27 mouse cellular contexts compared by ENCODE assay signal in genomic region chr17:29406077-29406476, GRCm38 (mm10). TPM values are rescaled to one million over a fixed set of nuclear protein-coding genes. Genes with fewer than 3 reads are reported as not detected.
A peak's percentile ranks its signal among the peaks of the same experiment; 100 is the strongest.
DNase-seq lines count a peak whose midpoint lies in the region; ATAC-seq and TF ChIP-seq lines count a peak whose summit lies in the region.
"Had no signal": no experiment of that assay in that cellular context is flagged by ENCODE, and none has a peak within 500 bp of the region (broad histone marks: within the 10 kb centered on the region; RNA-seq: fewer than 3 reads in every experiment).

No protein-coding gene starts in this region.

- H3K4me1 ChIP-seq in kidney, adult 2 months (ENCODE audit: control insufficient read depth, insufficient read depth, low read length) = no peaks in the 10 kb centered on the region
- H3K4me1 ChIP-seq in embryonic facial prominence, embryonic 11.5 days (ENCODE audit: control insufficient read depth, insufficient read depth, low read length) = no peaks in the 10 kb centered on the region; the same call in 1 of the 2 replicates
- H3K4me1 ChIP-seq in limb, embryonic 11.5 days (ENCODE audit: control insufficient read depth, insufficient read depth, low read length) = no peaks in the 10 kb centered on the region
- no peaks in the 10 kb centered on the region for H3K4me1 ChIP-seq in midbrain, embryonic 16.5 days (ENCODE audit: control insufficient read depth, insufficient read depth, low read length)
- H3K4me1 ChIP-seq: midbrain, embryonic 15.5 days had no signal

- H3K36me3 ChIP-seq in kidney, adult 2 months (ENCODE audit: control insufficient read depth, insufficient read depth, low read length) = no peaks in the 10 kb centered on the region
- H3K36me3 ChIP-seq in embryonic facial prominence, embryonic 11.5 days (replicated peaks; ENCODE audit: control insufficient read depth, insufficient read depth, low read depth, low read length) = no peaks in the 10 kb centered on the region
- no peaks in the 10 kb centered on the region for H3K36me3 ChIP-seq in limb, embryonic 11.5 days (ENCODE audit: control insufficient read depth, insufficient read depth, low read length)
- no peaks in the 10 kb centered on the region for H3K36me3 ChIP-seq in midbrain, embryonic 16.5 days (ENCODE audit: control insufficient read depth, insufficient read depth, low read length)
- H3K36me3 ChIP-seq: heart, embryonic 13.5 days; liver, embryonic 15.5 days; midbrain, embryonic 10.5 days; midbrain, embryonic 15.5 days had no signal

- H3K9ac ChIP-seq in embryonic facial prominence, embryonic 11.5 days (replicated peaks; ENCODE audit: low read length) = no peak overlapping the region
- H3K9ac ChIP-seq in limb, embryonic 11.5 days (ENCODE audit: low read length) = no peak overlapping the region
- no peak overlapping the region for H3K9ac ChIP-seq in midbrain, embryonic 16.5 days (ENCODE audit: low read depth, low read length)
- H3K9ac ChIP-seq: heart, embryonic 13.5 days; liver, embryonic 15.5 days; lung, embryonic 14.5 days; midbrain, embryonic 15.5 days had no signal

- 42% methylated on average over 6 of the region's 6 CpGs for WGBS in kidney, adult 2 months
- 42% methylated on average over 6 of the region's 6 CpGs for WGBS in embryonic facial prominence, embryonic 11.5 days
- WGBS in limb, embryonic 11.5 days = 25% methylated on average over 6 of the region's 6 CpGs
- 44% methylated on average over 6 of the region's 6 CpGs for WGBS in midbrain, embryonic 16.5 days

- H3K4me2 ChIP-seq in embryonic facial prominence, embryonic 11.5 days (ENCODE audit: low read depth, low read length) = no peak overlapping the region
- no peak overlapping the region for H3K4me2 ChIP-seq in limb, embryonic 11.5 days (ENCODE audit: low read depth, severe bottlenecking)
- H3K4me2 ChIP-seq in midbrain, embryonic 16.5 days (ENCODE audit: low read length) = no peak overlapping the region
- H3K4me2 ChIP-seq: heart, embryonic 13.5 days; liver, embryonic 15.5 days; lung, embryonic 14.5 days; midbrain, embryonic 15.5 days had no signal

- H3K27me3 ChIP-seq in kidney, adult 2 months (replicated peaks; ENCODE audit: control insufficient read depth, insufficient read depth, low read length) = no peaks in the 10 kb centered on the region
- H3K27me3 ChIP-seq in embryonic facial prominence, embryonic 11.5 days (ENCODE audit: control insufficient read depth, insufficient read depth, low read length) = no peaks in the 10 kb centered on the region
- H3K27me3 ChIP-seq in limb, embryonic 11.5 days (ENCODE audit: control insufficient read depth, insufficient read depth, low read length) = no peaks in the 10 kb centered on the region
- no peaks in the 10 kb centered on the region for H3K27me3 ChIP-seq in midbrain, embryonic 16.5 days (ENCODE audit: control insufficient read depth, insufficient read depth, low read depth, low read length)
- H3K27me3 ChIP-seq: midbrain, embryonic 15.5 days had no signal

- ATAC-seq in embryonic facial prominence, embryonic 11.5 days (replicated peaks; ENCODE audit: insufficient number of reproducible peaks, low FRiP score, low TSS enrichment, low read depth) = no peak
- peak; percentile 44; the same call in 1 of the 2 replicates for ATAC-seq in limb, embryonic 11.5 days (ENCODE audit: insufficient number of reproducible peaks, low FRiP score, low TSS enrichment, low read depth)
- ATAC-seq in midbrain, embryonic 16.5 days = no peak
- ATAC-seq: CD4-positive, CD25-positive, alpha-beta regulatory T cell, adult 4 months; forebrain, embryonic 16.5 days; hindbrain, embryonic 16.5 days; midbrain, embryonic 15.5 days had no signal

- no peak for TF ChIP-seq CTCF in kidney, adult 2 months (conservative IDR thresholded peaks at IDR 0.05; ENCODE audit: insufficient read depth, insufficient read length, low read depth, low read length)

- DNase-seq in kidney, adult 2 months = peak; percentile 34
- no peak for DNase-seq in kidney, postnatal 10 days
- DNase-seq in R1 (ENCODE audit: low read depth, low spot score) = peak; percentile 46
- peak; percentile 74 for DNase-seq in embryonic facial prominence, embryonic 11.5 days (ENCODE audit: low spot score)
- DNase-seq in limb, embryonic 11.5 days (ENCODE audit: low spot score) = peak; percentile 64
- no peak for DNase-seq in thymus, adult 18-20 months
- no peak for DNase-seq in layer of hippocampus, postnatal 36 days
- DNase-seq: adrenal gland, adult 2 months; cerebellum, adult 2 months; cerebellum, postnatal 14 days; gastrocnemius, postnatal 10 days; heart, postnatal 10 days; kidney, adult 9 months; left cerebral cortex, postnatal 4 days; lung, embryonic 14.5 days; lung, postnatal 14 days; right cerebral cortex, postnatal 4 days; thymus, postnatal 4 days had no signal

- no peak overlapping the region for H3K4me3 ChIP-seq in kidney, adult 2 months (ENCODE audit: insufficient read depth, low read depth, low read length)
- H3K4me3 ChIP-seq in embryonic facial prominence, embryonic 11.5 days (ENCODE audit: low read depth, low read length) = no peak overlapping the region
- H3K4me3 ChIP-seq in limb, embryonic 11.5 days (ENCODE audit: low read depth, low read length) = no peak overlapping the region
- no peak overlapping the region for H3K4me3 ChIP-seq in midbrain, embryonic 16.5 days (ENCODE audit: low read depth, low read length)
- H3K4me3 ChIP-seq: heart, embryonic 13.5 days; liver, embryonic 15.5 days; midbrain, embryonic 10.5 days; midbrain, embryonic 15.5 days had no signal

- H3K9me3 ChIP-seq in embryonic facial prominence, embryonic 11.5 days (replicated peaks; ENCODE audit: control insufficient read depth, low read length) = no peaks in the 10 kb centered on the region
- no peaks in the 10 kb centered on the region for H3K9me3 ChIP-seq in limb, embryonic 11.5 days (ENCODE audit: control insufficient read depth, low read length)
- H3K9me3 ChIP-seq in midbrain, embryonic 16.5 days (replicated peaks; ENCODE audit: control insufficient read depth, low read length, poor library complexity, severe bottlenecking) = no peaks in the 10 kb centered on the region
- H3K9me3 ChIP-seq: heart, embryonic 13.5 days; liver, embryonic 15.5 days; midbrain, embryonic 10.5 days; midbrain, embryonic 15.5 days had no signal

- TF ChIP-seq POLR2A in kidney, adult 2 months (IDR thresholded peaks at IDR 0.05; ENCODE audit: low read depth, low read length) = no peak

- H3K27ac ChIP-seq in kidney, adult 2 months (ENCODE audit: insufficient read depth, low read depth, low read length) = no peak overlapping the region
- H3K27ac ChIP-seq in embryonic facial prominence, embryonic 11.5 days (replicated peaks; ENCODE audit: low read depth, low read length) = no peak overlapping the region; the same call in 1 of the 2 replicates
- H3K27ac ChIP-seq in limb, embryonic 11.5 days (replicated peaks; ENCODE audit: low read depth, low read length) = no peak overlapping the region
- H3K27ac ChIP-seq in midbrain, embryonic 16.5 days (ENCODE audit: low read length) = no peak overlapping the region
- H3K27ac ChIP-seq: heart, embryonic 13.5 days; liver, embryonic 15.5 days; midbrain, embryonic 10.5 days; midbrain, embryonic 15.5 days; stomach, postnatal 0 days had no signal

RNA-seq across cellular contexts. Expression of gene Fgd2, which starts 45.4 kb away (rescaled TPM):
- 10.1 and 11.4 TPM in 2 replicates for polyA plus RNA-seq in kidney, adult 2 months (2012; rRNA removed)
- polyA plus RNA-seq in embryonic facial prominence, embryonic 11.5 days (2014; fragmentation: Nextera tagmentation; extraction: Ambion mirVana) = 7.0 and 8.6 TPM in 2 replicates
- 3.2 and 4.2 TPM in 2 replicates for polyA plus RNA-seq in limb, embryonic 11.5 days (2014; fragmentation: Nextera tagmentation; extraction: Ambion mirVana)
- total RNA-seq in layer of hippocampus, postnatal 36 days (2021) = 1 to 10 TPM; 4.2 to 6.9 TPM
- polyA plus RNA-seq in midbrain, embryonic 16.5 days (2015; fragmentation: Nextera tagmentation; extraction: Ambion mirVana) = 8.6 and 12.7 TPM in 2 replicates

RNA-seq across cellular contexts. Expression of gene Mtch1, which starts 58.3 kb away (rescaled TPM):
- polyA plus RNA-seq in kidney, adult 2 months (2012; rRNA removed) = 375 and 393 TPM in 2 replicates
- polyA plus RNA-seq in embryonic facial prominence, embryonic 11.5 days (2014; fragmentation: Nextera tagmentation; extraction: Ambion mirVana) = 370 and 382 TPM in 2 replicates
- polyA plus RNA-seq in limb, embryonic 11.5 days (2014; fragmentation: Nextera tagmentation; extraction: Ambion mirVana) = 318 and 321 TPM in 2 replicates
- 100 to 1,000 TPM; 568 to 611 TPM for total RNA-seq in layer of hippocampus, postnatal 36 days (2021)
- polyA plus RNA-seq in midbrain, embryonic 16.5 days (2015; fragmentation: Nextera tagmentation; extraction: Ambion mirVana) = 463 and 470 TPM in 2 replicates

Comparison
In these comparisons a context has a peak if more than half of its experiments do, and no peak if none do; other contexts are left out.
1. DNase-seq: peak in kidney, adult 2 months (single experiment), R1 (single experiment), embryonic facial prominence, embryonic 11.5 days (single experiment) and limb, embryonic 11.5 days (single experiment); none in kidney, postnatal 10 days (single experiment), thymus, adult 18-20 months (0 of 2) and layer of hippocampus, postnatal 36 days (0 of 2).